Mouse (Mus musculus) embryonic facial prominence, embryonic 14.5 days (tissue): ENCODE data around the gene Gsg1l. TPM values are rescaled to one million over a fixed set of nuclear protein-coding genes. Genes with fewer than 3 reads are reported as not detected.

Experiments
- ATAC-seq: fragments of 200-750 bp; cut with Nextera tagmentation; 2 replicates; pipeline ENCODE4 v1.8.0; 2017; ENCODE audit warnings: low read depth, moderate number of reproducible peaks, moderate TSS enrichment
- DNase-seq: peaks from one replicate; pipeline ENCODE4 v3.0.0-alpha.2; 2015; ENCODE audit warnings: low spot score
- H3K27ac ChIP-seq: fragments of 300-500 bp; sonication (generic); replicated peaks from 2 replicates; pipeline ENCODE4 v1.5.1; 2014; ENCODE audit warnings: low read depth, mild to moderate bottlenecking, low read length, moderate library complexity
- H3K27me3 ChIP-seq: fragments of 300-500 bp; sonication (generic); replicated peaks from 2 replicates; pipeline ENCODE4 v1.6.1; 2014; ENCODE audit warnings: low read length; ENCODE audit not compliant: control insufficient read depth, insufficient read depth
- H3K36me3 ChIP-seq: fragments of 300-500 bp; sonication (generic); 2 replicates; pipeline ENCODE4 v1.6.1; 2014; ENCODE audit warnings: low read length, mixed read lengths; ENCODE audit not compliant: control insufficient read depth, insufficient read depth
- H3K4me1 ChIP-seq: fragments of 300-500 bp; sonication (generic); 2 replicates; pipeline ENCODE4 v1.6.1; 2014; ENCODE audit warnings: antibody characterized with exemption, low read length; ENCODE audit not compliant: control insufficient read depth, insufficient read depth
- H3K4me2 ChIP-seq: fragments of 300-500 bp; sonication (generic); 2 replicates; pipeline ENCODE4 v1.6.1; 2014; ENCODE audit warnings: low read depth, mild to moderate bottlenecking, low read length, moderate library complexity, mixed read lengths
- H3K4me3 ChIP-seq: fragments of 300-500 bp; sonication (generic); 2 replicates; pipeline ENCODE4 v1.5.1; 2014; ENCODE audit warnings: low read depth, mild to moderate bottlenecking, low read length
- H3K9ac ChIP-seq: fragments of 300-500 bp; sonication (generic); 2 replicates; pipeline ENCODE4 v1.6.1; 2014; ENCODE audit warnings: low read depth, mild to moderate bottlenecking, low read length, moderate library complexity, mixed read lengths
- H3K9me3 ChIP-seq: fragments of 300-500 bp; sonication (generic); 2 replicates; pipeline ENCODE4 v1.6.1; 2016; ENCODE audit warnings: low read length; ENCODE audit not compliant: control insufficient read depth
- WGBS: fragments of 180-500 bp; shearing (Covaris S2); extraction: QIAGEN DNeasy Blood & Tissue Kit; methylation state at CpG from one replicate; pipeline ENCODE4 v1.1.7; 2014; 5-methylcytosine and 5-hydroxymethylcytosine counted together
- polyA plus RNA-seq: library from polyadenylated mRNA; unstranded; fragments of >200 nt; fragmentation: Nextera tagmentation; extraction: Ambion mirVana; gene quantifications from 2 replicates; pipeline ENCODE4 v1.2.1, GENCODE M21; 2014

Gene Gsg1l
- polyA plus RNA-seq, 1 experiment from 2014 or later: 2.0 TPM

DNA sequence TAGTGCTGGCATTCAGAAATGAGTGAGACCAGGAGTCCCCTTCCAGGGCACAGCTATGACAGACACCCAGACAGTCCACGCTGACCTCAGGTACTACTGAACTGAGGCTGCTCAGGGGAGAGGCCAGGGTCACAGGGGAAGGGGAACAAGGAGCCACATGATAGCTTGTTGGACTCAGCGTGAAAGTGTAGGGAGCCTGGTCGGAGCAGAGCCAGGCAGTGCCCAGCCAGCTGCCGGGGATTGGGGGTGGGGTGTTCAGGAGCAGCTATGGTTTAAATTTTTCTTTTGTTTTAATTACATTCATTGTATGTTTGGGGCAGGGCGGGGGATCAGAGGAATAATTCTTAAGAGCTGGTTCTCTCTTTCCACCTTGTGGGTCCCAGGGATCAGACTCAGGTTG, 253.7 kb downstream of the Gsg1l start:
- H3K4me3 ChIP-seq: no peak overlapping the region
- no peaks in the 10 kb centered on the region for H3K9me3 ChIP-seq
- no peaks in the 10 kb centered on the region for H3K36me3 ChIP-seq
- H3K9ac ChIP-seq: no peak overlapping the region
- ATAC-seq: 0 out of 2 replicates have a peak, but pooled peaks have one; percentile 28
- DNase-seq: no peak
- H3K4me1 ChIP-seq: peaks cover 47% of the 10 kb centered on the region
- no peak overlapping the region for H3K27ac ChIP-seq
- 53% methylated on average over 5 of the region's 5 CpGs for WGBS
- H3K27me3 ChIP-seq: no peaks in the 10 kb centered on the region
- H3K4me2 ChIP-seq: no peak overlapping the region

Other genes starting within 250 kb of the Gsg1l start
- gene Xpo6, start 118.1 kb upstream of the Gsg1l start, polyA plus RNA-seq: 53.3 and 54.3 TPM in 2 replicates
- gene Sbk1, start 190.2 kb upstream of the Gsg1l start, polyA plus RNA-seq: 36.3 and 46.6 TPM in 2 replicates